Mouse (Mus musculus) testis, postnatal 14 days (tissue): Measurements from ENCODE around the gene Nyap1.
A peak's percentile ranks its signal among the peaks of the same experiment; 100 is the strongest.

Experiments used
- DNase-seq: peaks from one replicate; pipeline ENCODE4 v3.0.0; 2021; ENCODE audit warnings: low spot score

Gene Nyap1

GRCm38 (mm10) chr5:137699080-137699479 lies 42.3 kb downstream of the Nyap1 start:
- no peak for DNase-seq

GRCm38 (mm10) chr5:137695930-137696329 lies 45.5 kb downstream of the Nyap1 start:
- DNase-seq: no peak

GRCm38 (mm10) chr5:137694796-137695195 lies 46.6 kb downstream of the Nyap1 start:
- no peak for DNase-seq

GRCm38 (mm10) chr5:137691881-137692280 lies 49.5 kb downstream of the Nyap1 start:
- no peak for DNase-seq

- DNase-seq: no peak
Measured at GRCm38 (mm10) chr5:137690531-137690930, 50.9 kb downstream of the Nyap1 start.

- no peak for DNase-seq
Measured at GRCm38 (mm10) chr5:137689974-137690373, 51.4 kb downstream of the Nyap1 start.

- no peak for DNase-seq
Measured at GRCm38 (mm10) chr5:137686127-137686790, 55.1 kb downstream of the Nyap1 start.

- no peak for DNase-seq
Measured at GRCm38 (mm10) chr5:137685653-137686052, 55.8 kb downstream of the Nyap1 start.

GRCm38 (mm10) chr5:137684294-137685123 lies 56.9 kb downstream of the Nyap1 start, which contains the start of gene Agfg2:
TSS of gene Agfg2 (minus strand) at chr5:137684726.
- peak; percentile 99 for DNase-seq

GRCm38 (mm10) chr5:137683388-137684293 lies 57.8 kb downstream of the Nyap1 start:
- no peak for DNase-seq

- DNase-seq: no peak
Measured at GRCm38 (mm10) chr5:137682526-137682925, 58.9 kb downstream of the Nyap1 start.
